Mouse (Mus musculus) G1E (cell line): Measurements from ENCODE around the gene Spata2l. TPM values are rescaled to one million over a fixed set of nuclear protein-coding genes. Genes with fewer than 3 reads are reported as not detected.
"Not testable (repeated sequence)": the region's sequence is repeated elsewhere in the genome, so short reads cannot be mapped to it uniquely, and the experiment has no call there.

Source experiments
- ATAC-seq: 2 replicates; pipeline ENCODE4 v1.8.0; 2016; ENCODE audit warnings: mild to moderate bottlenecking; ENCODE audit not compliant: insufficient number of reproducible peaks, poor library complexity, low FRiP score, severe bottlenecking; ENCODE audit errors: extremely low read depth
- DNase-seq: peaks from one replicate; pipeline ENCODE4 v3.0.0; 2012; ENCODE audit warnings: low spot score
- H3K27me3 ChIP-seq: 2 replicates; pipeline ENCODE4 v1.6.1; 2012; ENCODE audit warnings: mild to moderate bottlenecking, low read length, inconsistent platforms; ENCODE audit not compliant: insufficient read depth
- H3K36me3 ChIP-seq: replicated peaks from 2 replicates; pipeline ENCODE3; 2012; ENCODE audit warnings: mild to moderate bottlenecking, inconsistent platforms
- H3K4me1 ChIP-seq: 2 replicates; pipeline ENCODE4 v1.6.1; 2012; ENCODE audit warnings: low read depth, low read length, inconsistent platforms, mixed read lengths; ENCODE audit not compliant: insufficient read depth
- H3K4me3 ChIP-seq: 2 replicates; pipeline ENCODE4 v1.5.1; 2012; ENCODE audit warnings: low read depth, mild to moderate bottlenecking, inconsistent platforms, low read length, moderate library complexity, mixed read lengths
- H3K9me3 ChIP-seq: replicated peaks from 2 replicates; pipeline ENCODE4 v1.6.1; 2012; ENCODE audit warnings: inconsistent platforms
- CTCF ChIP-seq: IDR thresholded peaks from 2 replicates; pipeline ENCODE4 v1.5.1; 2012; ENCODE audit warnings: low read depth, low read length, inconsistent platforms, mixed read lengths
- GATA1 ChIP-seq: IDR thresholded peaks from 2 replicates; pipeline ENCODE4 v1.6.1; 2012; ENCODE audit warnings: borderline replicate concordance, low read length, inconsistent platforms, mixed read lengths
- GATA2 ChIP-seq: IDR thresholded peaks from 2 replicates; pipeline ENCODE4 v1.6.1; 2012; ENCODE audit warnings: low read depth, low read length, inconsistent platforms, borderline replicate concordance
- POLR2AphosphoS5 ChIP-seq: IDR thresholded peaks from 2 replicates; pipeline ENCODE4 v1.6.1; 2012; ENCODE audit warnings: low read depth, low read length, inconsistent platforms; ENCODE audit not compliant: insufficient replicate concordance
- TAL1 ChIP-seq: conservative IDR thresholded peaks from 2 replicates; pipeline ENCODE4 v1.6.1; 2012; ENCODE audit warnings: low read depth, low read length, inconsistent platforms, mixed read lengths
- polyA plus RNA-seq: library from polyadenylated mRNA; stranded (reverse); fragments of >175 nt; gene quantifications from 2 replicates; pipeline ENCODE4 v1.2.3, GENCODE M21; 2012
- total RNA-seq, 2 experiments: library from RNA; stranded (forward) in 1 of 2; stranded (reverse) in 1 of 2; fragments of 200-1000 nt in 1 of 2; fragments of >200 nt in 1 of 2; fragmentation: Nextera tagmentation in 1 of 2; gene quantifications; 2 replicates each; pipeline ENCODE4 v1.2.3; 2014 to 2017

Gene Spata2l
- total and polyA plus RNA-seq, 3 experiments: 2.2 to 6.8 (median 5.7) TPM

DNA sequence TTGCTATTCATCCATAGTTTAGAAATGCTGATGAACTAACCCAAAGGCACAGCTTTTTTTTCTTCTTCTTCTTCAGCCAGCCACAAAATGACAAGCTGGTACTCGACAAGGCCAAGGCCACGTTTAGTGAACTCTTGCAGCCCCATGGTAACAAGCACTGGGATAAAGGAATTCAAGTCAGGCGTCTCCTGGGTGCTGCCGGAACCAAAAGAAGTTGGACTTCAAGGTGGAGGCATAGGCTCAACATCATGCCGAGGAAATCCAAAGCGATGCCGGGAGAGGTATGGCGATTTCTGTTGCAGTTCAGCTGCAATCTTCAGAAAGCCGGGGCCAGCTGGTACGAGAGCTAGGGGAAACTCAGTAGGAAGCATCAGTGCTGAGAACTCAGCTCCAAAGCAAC is 3.4 kb upstream of the Spata2l start:
- Histone ChIP-seq H3K9me3 (no peaks in the 10 kb centered on the region), H3K36me3 (peaks cover 30% of the 10 kb centered on the region), H3K4me1 (peaks cover 27% of the 10 kb centered on the region), H3K4me3 (no peak overlapping the region), H3K27me3 (peaks cover 26% of the 10 kb centered on the region)
- ATAC-seq (no peak), DNase-seq (no peak)
- no peak for TF ChIP-seq CTCF
- no peak for TF ChIP-seq GATA1
- TF ChIP-seq POLR2AphosphoS5: no peak
- TF ChIP-seq GATA2: no peak
- no peak for TF ChIP-seq TAL1

DNA sequence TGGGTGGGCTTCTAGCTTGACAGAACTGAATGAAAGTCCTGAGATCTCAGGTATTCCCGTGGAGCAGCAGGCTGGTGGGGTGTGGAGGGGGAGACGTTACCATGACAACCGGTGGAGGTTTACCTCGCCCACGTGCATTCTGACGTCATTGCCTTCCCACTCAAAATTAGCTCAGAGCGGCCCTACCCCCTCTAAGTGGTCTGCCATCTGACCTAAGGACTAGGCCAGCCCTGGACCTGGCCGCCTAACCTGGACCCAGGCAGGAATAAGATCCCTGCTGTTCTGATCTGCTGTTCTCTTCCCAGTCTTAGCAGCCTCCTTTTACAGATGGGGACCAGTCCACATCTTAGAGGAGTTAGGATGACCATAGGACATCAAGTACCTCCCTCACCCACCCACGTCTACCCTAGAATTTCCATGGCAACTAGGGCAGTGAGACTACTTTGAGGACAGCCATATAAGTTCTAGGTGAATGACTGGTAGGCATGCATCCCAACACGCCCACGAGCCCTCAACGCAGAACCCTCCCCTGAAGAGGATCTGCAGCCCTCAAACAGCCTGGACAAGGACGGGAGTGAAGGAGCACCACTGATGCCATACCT is 1.0 kb downstream of the Spata2l start:
- peaks cover 30% of the 10 kb centered on the region for H3K27me3 ChIP-seq
- H3K4me3 ChIP-seq: peak overlapping the region; percentile 74
- H3K9me3 ChIP-seq: no peaks in the 10 kb centered on the region
- H3K36me3 ChIP-seq: peaks cover 39% of the 10 kb centered on the region
- H3K4me1 ChIP-seq: peaks cover 41% of the 10 kb centered on the region
- TF ChIP-seq POLR2AphosphoS5 (no peak), GATA2 (no peak), CTCF (no peak), GATA1 (no peak), TAL1 (no peak)
- DNase-seq: no peak
- ATAC-seq: no peak

DNA sequence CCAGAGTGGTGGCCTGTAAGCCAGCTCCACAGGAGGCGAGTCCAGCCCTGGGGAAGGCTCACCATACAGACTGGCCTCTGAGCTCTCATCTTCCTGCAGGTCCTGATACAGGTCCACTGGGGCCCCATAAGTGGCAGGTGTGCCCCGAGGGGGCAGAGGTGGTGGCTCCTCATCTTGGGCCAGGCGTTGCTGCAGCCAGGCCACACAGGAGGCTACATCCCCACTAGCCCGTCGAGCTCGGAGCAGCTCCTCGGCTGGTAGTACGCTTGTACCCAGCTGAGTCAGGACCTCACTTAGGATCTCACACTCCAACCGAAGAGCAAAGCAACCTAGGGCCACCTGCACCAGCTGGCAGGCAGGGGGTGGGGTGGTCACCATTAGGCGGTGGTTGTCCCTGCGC is 2.3 kb downstream of the Spata2l start:
- TF ChIP-seq GATA1 (no peak), GATA2 (no peak), POLR2AphosphoS5 (no peak), CTCF (no peak), TAL1 (no peak)
- H3K9me3 ChIP-seq: no peaks in the 10 kb centered on the region
- no peak for DNase-seq
- no peak overlapping the region for H3K4me3 ChIP-seq
- peaks cover 51% of the 10 kb centered on the region for H3K36me3 ChIP-seq
- peaks cover 27% of the 10 kb centered on the region for H3K27me3 ChIP-seq
- no peak for ATAC-seq
- H3K4me1 ChIP-seq: peaks cover 41% of the 10 kb centered on the region

DNA sequence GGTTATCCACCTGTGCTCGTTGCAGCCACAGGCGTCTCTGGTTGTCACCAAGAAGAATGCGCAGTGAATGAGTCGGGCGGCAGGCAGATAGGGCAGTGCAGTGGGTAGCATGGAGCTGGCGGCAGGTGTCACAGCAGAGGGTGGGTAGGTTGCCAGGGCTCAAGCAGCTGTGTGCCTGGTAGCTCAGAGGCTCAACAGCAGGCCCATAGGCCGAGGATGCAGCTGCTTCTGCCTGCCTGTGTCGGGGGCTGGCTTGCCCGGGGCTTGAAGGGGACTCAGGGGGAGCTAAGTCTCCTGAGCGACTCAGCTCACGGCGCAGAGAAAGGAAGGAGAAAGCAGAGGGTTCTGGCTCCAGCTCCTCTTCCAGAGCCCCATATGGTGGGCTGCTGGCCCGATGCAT is 2.7 kb downstream of the Spata2l start:
- H3K4me3 ChIP-seq: no peak overlapping the region
- DNase-seq: no peak
- H3K4me1 ChIP-seq: peaks cover 41% of the 10 kb centered on the region
- peaks cover 27% of the 10 kb centered on the region for H3K27me3 ChIP-seq
- no peak for ATAC-seq
- H3K36me3 ChIP-seq: peaks cover 56% of the 10 kb centered on the region
- TF ChIP-seq GATA1: no peak
- H3K9me3 ChIP-seq: no peaks in the 10 kb centered on the region

DNA sequence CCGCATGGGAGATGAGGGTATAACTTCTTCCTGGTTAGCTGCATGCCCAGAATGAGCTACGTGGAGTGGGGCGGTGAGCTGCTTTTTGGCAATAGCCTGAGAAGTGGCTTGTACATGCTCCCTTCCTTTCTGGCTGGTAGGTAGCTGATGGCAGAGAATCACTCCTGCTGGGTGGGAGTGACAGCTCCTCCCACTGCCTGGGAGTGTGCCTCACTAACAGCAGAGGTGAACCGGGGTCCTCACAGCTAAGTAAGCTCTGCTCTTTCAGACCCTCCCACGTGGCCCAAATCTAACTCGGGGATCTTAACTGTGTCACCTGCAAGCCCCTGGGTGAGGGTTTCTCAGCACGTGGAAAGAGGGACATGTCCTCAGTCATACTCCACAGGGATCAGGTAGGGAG is 3.5 kb downstream of the Spata2l start:
- Histone ChIP-seq H3K4me3 (no peak overlapping the region), H3K27me3 (peaks cover 27% of the 10 kb centered on the region), H3K4me1 (peaks cover 41% of the 10 kb centered on the region), H3K36me3 (peaks cover 63% of the 10 kb centered on the region), H3K9me3 (no peaks in the 10 kb centered on the region)
- no peak for TF ChIP-seq GATA2
- TF ChIP-seq TAL1: no peak
- no peak for TF ChIP-seq CTCF
- no peak for TF ChIP-seq GATA1
- no peak for TF ChIP-seq POLR2AphosphoS5
- ATAC-seq: no peak
- no peak for DNase-seq

DNA sequence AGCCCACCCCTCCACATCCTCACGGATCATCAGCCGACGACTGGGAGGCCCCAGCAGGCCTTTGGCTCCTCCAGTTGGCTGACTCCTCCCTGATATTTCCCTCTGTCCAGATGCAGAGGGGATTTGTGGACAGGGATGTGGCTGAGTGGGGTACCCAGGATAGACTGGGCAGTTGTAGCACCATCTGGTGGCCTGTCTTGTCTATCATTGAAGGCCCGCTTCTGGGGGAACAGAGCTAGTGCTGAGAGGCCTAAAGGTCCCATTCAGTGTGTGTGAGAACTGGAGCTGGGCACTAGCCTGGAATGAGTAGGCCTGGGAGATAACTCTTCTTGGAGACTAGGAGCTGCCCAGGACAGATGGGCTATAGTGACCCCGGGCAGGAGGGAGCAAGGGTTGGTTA is 4.3 kb downstream of the Spata2l start:
- no peak for ATAC-seq
- TF ChIP-seq GATA1: no peak
- H3K36me3 ChIP-seq: peaks cover 71% of the 10 kb centered on the region

DNA sequence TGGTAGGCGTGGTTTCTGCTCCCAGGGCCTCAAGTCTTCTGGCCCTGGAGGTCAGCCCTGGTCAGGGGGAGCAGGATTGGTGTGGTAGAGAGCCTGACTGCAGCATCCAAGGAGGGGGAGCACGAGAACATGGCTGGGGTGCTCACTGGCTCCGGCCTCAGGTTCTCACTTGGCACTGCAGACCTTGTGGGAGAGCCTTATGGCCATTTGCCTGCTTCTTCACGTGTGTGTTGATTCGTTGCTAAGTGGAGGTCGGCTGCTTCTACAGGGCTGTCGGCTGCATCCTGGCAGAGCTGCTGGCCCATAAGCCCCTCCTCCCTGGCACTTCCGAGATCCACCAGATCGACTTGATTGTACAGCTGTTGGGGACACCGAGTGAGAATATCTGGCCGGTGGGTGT is 5.7 kb downstream of the Spata2l start:
- not testable (repeated sequence) for H3K9me3 ChIP-seq, ATAC-seq, DNase-seq, H3K4me3 ChIP-seq
- peaks cover 34% of the 10 kb centered on the region for H3K4me1 ChIP-seq
- H3K36me3 ChIP-seq: peaks cover 81% of the 10 kb centered on the region
- peaks cover 12% of the 10 kb centered on the region; the same call in 1 of the 2 replicates for H3K27me3 ChIP-seq

More for the DNA sequence above, 4.3 kb downstream of the Spata2l start:
- DNase-seq: no peak
- Histone ChIP-seq H3K9me3 (no peaks in the 10 kb centered on the region), H3K4me1 (peaks cover 39% of the 10 kb centered on the region), H3K4me3 (no peak overlapping the region), H3K27me3 (peaks cover 23% of the 10 kb centered on the region)
